ENCODE assay signal across 24 mouse cellular contexts in the genomic region with DNA sequence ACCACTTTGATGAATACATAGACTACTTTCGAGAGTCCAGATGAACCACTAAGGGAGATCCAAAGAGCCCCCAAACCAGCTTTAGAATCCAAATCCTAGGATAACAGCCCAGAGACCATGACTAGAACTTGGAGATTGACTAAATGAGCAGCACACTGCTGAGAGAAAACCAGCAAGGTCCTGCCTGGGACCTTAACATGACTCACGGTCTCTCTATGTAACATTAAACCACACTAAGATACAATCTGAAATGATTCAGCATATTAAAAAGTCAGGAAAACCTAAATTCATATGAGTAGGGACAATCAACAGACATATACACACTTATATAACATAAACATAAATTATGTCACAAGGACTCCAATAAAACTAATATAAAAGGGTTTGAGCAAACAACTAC.
A peak's percentile ranks its signal among the peaks of the same experiment; 100 is the strongest.
DNase-seq lines count a peak whose midpoint lies in the region; ATAC-seq lines count a peak whose summit lies in the region.
"Had no signal": no experiment of that assay in that cellular context is flagged by ENCODE, and none has a peak within 500 bp of the region (broad histone marks: within the 10 kb centered on the region; RNA-seq: fewer than 3 reads in every experiment).

No protein-coding gene starts in this region.

- no peaks in the 10 kb centered on the region for H3K9me3 ChIP-seq in forebrain, embryonic 13.5 days (replicated peaks)
- no peaks in the 10 kb centered on the region for H3K9me3 ChIP-seq in hindbrain, embryonic 11.5 days (ENCODE audit: control insufficient read depth, low read length)
- H3K9me3 ChIP-seq: embryonic facial prominence, embryonic 13.5 days; embryonic facial prominence, embryonic 15.5 days had no signal

- H3K4me1 ChIP-seq in forebrain, embryonic 13.5 days = no peaks in the 10 kb centered on the region
- no peaks in the 10 kb centered on the region for H3K4me1 ChIP-seq in hindbrain, embryonic 11.5 days (replicated peaks; ENCODE audit: control insufficient read depth, insufficient read depth, low read length)
- H3K4me1 ChIP-seq: embryonic facial prominence, embryonic 13.5 days; embryonic facial prominence, embryonic 15.5 days had no signal

- no peak for ATAC-seq in forebrain, embryonic 13.5 days
- ATAC-seq in hindbrain, embryonic 11.5 days (ENCODE audit: low FRiP score) = no peak
- ATAC-seq: CD4-positive, CD25-positive, alpha-beta regulatory T cell, adult 4 months; forebrain, embryonic 14.5 days; forebrain, embryonic 16.5 days had no signal

- no peak overlapping the region for H3K4me3 ChIP-seq in forebrain, embryonic 13.5 days
- no peak overlapping the region for H3K4me3 ChIP-seq in hindbrain, embryonic 11.5 days (ENCODE audit: low read depth, low read length)
- H3K4me3 ChIP-seq: embryonic facial prominence, embryonic 13.5 days; embryonic facial prominence, embryonic 15.5 days had no signal

- no peaks in the 10 kb centered on the region for H3K27me3 ChIP-seq in forebrain, embryonic 13.5 days
- H3K27me3 ChIP-seq in hindbrain, embryonic 11.5 days (ENCODE audit: control insufficient read depth, insufficient read depth, low read length) = no peaks in the 10 kb centered on the region
- H3K27me3 ChIP-seq: CH12.LX; embryonic facial prominence, embryonic 13.5 days; embryonic facial prominence, embryonic 15.5 days had no signal

- H3K4me2 ChIP-seq in forebrain, embryonic 13.5 days = no peak overlapping the region
- H3K4me2 ChIP-seq in hindbrain, embryonic 11.5 days (replicated peaks; ENCODE audit: low read depth, low read length) = no peak overlapping the region
- H3K4me2 ChIP-seq: embryonic facial prominence, embryonic 13.5 days; embryonic facial prominence, embryonic 15.5 days had no signal

- no peak overlapping the region for H3K9ac ChIP-seq in forebrain, embryonic 13.5 days
- H3K9ac ChIP-seq in hindbrain, embryonic 11.5 days (ENCODE audit: low read depth, low read length) = no peak overlapping the region
- H3K9ac ChIP-seq: embryonic facial prominence, embryonic 13.5 days; embryonic facial prominence, embryonic 15.5 days had no signal

- WGBS in forebrain, embryonic 13.5 days = 90% methylated on average over 2 of the region's 2 CpGs
- 82% methylated on average over 2 of the region's 2 CpGs for WGBS in hindbrain, embryonic 11.5 days

- H3K36me3 ChIP-seq in forebrain, embryonic 13.5 days (ENCODE audit: poor library complexity, severe bottlenecking) = no peaks in the 10 kb centered on the region
- H3K36me3 ChIP-seq in hindbrain, embryonic 11.5 days (ENCODE audit: control insufficient read depth, insufficient read depth, low read length) = no peaks in the 10 kb centered on the region
- H3K36me3 ChIP-seq: embryonic facial prominence, embryonic 13.5 days; embryonic facial prominence, embryonic 15.5 days; G1E had no signal

- no peak overlapping the region for H3K27ac ChIP-seq in forebrain, embryonic 13.5 days
- no peak overlapping the region for H3K27ac ChIP-seq in hindbrain, embryonic 11.5 days (ENCODE audit: low read depth, low read length)
- H3K27ac ChIP-seq: embryonic facial prominence, embryonic 13.5 days; embryonic facial prominence, embryonic 15.5 days had no signal

- peak; percentile 3 for DNase-seq in heart, adult 11 months
- no peak for DNase-seq in heart, adult 18-20 months
- DNase-seq in 416B (ENCODE audit: low read depth) = peak; percentile 19
- DNase-seq in NIH3T3 (ENCODE audit: low read depth) = peak; percentile 28
- DNase-seq in hindbrain, embryonic 11.5 days (ENCODE audit: low spot score) = no peak
- DNase-seq in layer of hippocampus, adult 9-10 months (ENCODE audit: low spot score) = no peak
- DNase-seq: adrenal gland, adult 2 months; adrenal gland, postnatal 10 days; adrenal gland, postnatal 25 days; cerebellum, adult 11 months; cerebellum, adult 18-20 months; cerebellum, adult 8-10 months; cerebellum, adult 9-11 months; cerebellum, postnatal 14 days; cerebellum, postnatal 36 days; embryo, embryonic 11 days had no signal

Comparison
In these comparisons a context has a peak if more than half of its experiments do, and no peak if none do; other contexts are left out.
1. DNase-seq: peak in heart, adult 11 months (single experiment), 416B (single experiment) and NIH3T3 (single experiment); none in heart, adult 18-20 months (0 of 2), hindbrain, embryonic 11.5 days (single experiment) and layer of hippocampus, adult 9-10 months (single experiment).